24 mouse cellular contexts compared by ENCODE assay signal in the genomic region with DNA sequence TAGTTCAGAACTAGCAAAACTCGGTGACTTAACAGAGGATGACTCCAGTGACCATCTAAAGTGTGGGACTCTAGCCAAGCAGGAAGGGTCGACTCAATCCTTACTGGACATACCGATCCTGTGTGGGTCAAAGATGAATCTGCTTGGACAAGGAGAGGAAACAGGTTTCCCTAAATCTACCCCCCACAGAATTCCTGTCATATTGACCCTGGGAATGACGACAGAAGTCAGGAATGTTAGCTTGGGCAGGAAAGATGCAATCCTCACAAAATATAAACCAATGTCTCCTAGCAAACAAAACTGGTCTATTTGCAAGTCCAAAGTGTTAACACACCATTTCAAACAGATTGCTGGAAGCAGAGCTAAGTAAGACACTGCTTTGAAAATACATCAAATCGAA.
DNase-seq lines count a peak whose midpoint lies in the region; ATAC-seq and TF ChIP-seq lines count a peak whose summit lies in the region.
"Had no signal": no experiment of that assay in that cellular context is flagged by ENCODE, and none has a peak within 500 bp of the region (broad histone marks: within the 10 kb centered on the region; RNA-seq: fewer than 3 reads in every experiment).

No protein-coding gene starts in this region.

- H3K27ac ChIP-seq in forebrain, embryonic 15.5 days (replicated peaks) = 0 out of 2 replicates have a peak overlapping the region, but pooled peaks have one; percentile 18
- H3K27ac ChIP-seq in forebrain, postnatal 0 days (ENCODE audit: low read depth, low read length) = no peak overlapping the region
- H3K27ac ChIP-seq in liver, embryonic 13.5 days = no peak overlapping the region
- H3K27ac ChIP-seq in liver, embryonic 16.5 days (ENCODE audit: low read length) = peak overlapping the region; percentile 55
- H3K27ac ChIP-seq in midbrain, embryonic 15.5 days = no peak overlapping the region
- H3K27ac ChIP-seq in intestine, postnatal 0 days (ENCODE audit: low read depth, low read length) = no peak overlapping the region
- H3K27ac ChIP-seq: embryonic facial prominence, embryonic 10.5 days; heart, adult 2 months; intestine, embryonic 15.5 days; limb, embryonic 12.5 days; stomach, postnatal 0 days had no signal

- no peak overlapping the region for H3K4me3 ChIP-seq in forebrain, embryonic 15.5 days
- H3K4me3 ChIP-seq in forebrain, postnatal 0 days (ENCODE audit: low read depth, low read length) = no peak overlapping the region
- H3K4me3 ChIP-seq in liver, embryonic 13.5 days (replicated peaks) = no peak overlapping the region
- H3K4me3 ChIP-seq in liver, embryonic 16.5 days (ENCODE audit: low read depth, low read length) = no peak overlapping the region
- no peak overlapping the region for H3K4me3 ChIP-seq in midbrain, embryonic 15.5 days
- no peak overlapping the region for H3K4me3 ChIP-seq in intestine, postnatal 0 days (ENCODE audit: low read depth, low read length)
- H3K4me3 ChIP-seq: heart, adult 2 months had no signal

- no peak for TF ChIP-seq CTCF in forebrain, postnatal 0 days (IDR thresholded peaks at IDR 0.05; ENCODE audit: low read depth)
- no peak for TF ChIP-seq CTCF in intestine, postnatal 0 days (IDR thresholded peaks at IDR 0.05; ENCODE audit: low read depth)

- no peak overlapping the region for H3K9ac ChIP-seq in forebrain, embryonic 15.5 days (replicated peaks)
- no peak overlapping the region for H3K9ac ChIP-seq in forebrain, postnatal 0 days
- H3K9ac ChIP-seq in liver, embryonic 13.5 days = no peak overlapping the region
- no peak overlapping the region for H3K9ac ChIP-seq in liver, embryonic 16.5 days (ENCODE audit: low read depth, low read length)
- no peak overlapping the region for H3K9ac ChIP-seq in midbrain, embryonic 15.5 days
- H3K9ac ChIP-seq in intestine, postnatal 0 days (ENCODE audit: low read depth, low read length) = no peak overlapping the region
- H3K9ac ChIP-seq: intestine, embryonic 15.5 days; limb, embryonic 12.5 days; lung, embryonic 14.5 days had no signal

- no peaks in the 10 kb centered on the region for H3K36me3 ChIP-seq in forebrain, embryonic 15.5 days
- no peaks in the 10 kb centered on the region for H3K36me3 ChIP-seq in forebrain, postnatal 0 days (ENCODE audit: insufficient read depth)
- H3K36me3 ChIP-seq in liver, embryonic 13.5 days = no peaks in the 10 kb centered on the region
- H3K36me3 ChIP-seq in liver, embryonic 16.5 days (ENCODE audit: control insufficient read depth, insufficient read depth) = no peaks in the 10 kb centered on the region
- no peaks in the 10 kb centered on the region for H3K36me3 ChIP-seq in midbrain, embryonic 15.5 days (replicated peaks)
- no peaks in the 10 kb centered on the region for H3K36me3 ChIP-seq in intestine, postnatal 0 days (ENCODE audit: control insufficient read depth, insufficient read depth)
- H3K36me3 ChIP-seq: embryonic facial prominence, embryonic 10.5 days; intestine, embryonic 15.5 days; limb, embryonic 12.5 days; neural tube, embryonic 15.5 days had no signal

- H3K4me2 ChIP-seq in forebrain, embryonic 15.5 days (replicated peaks) = no peak overlapping the region
- no peak overlapping the region for H3K4me2 ChIP-seq in forebrain, postnatal 0 days (ENCODE audit: low read depth)
- H3K4me2 ChIP-seq in liver, embryonic 13.5 days = no peak overlapping the region
- H3K4me2 ChIP-seq in liver, embryonic 16.5 days (ENCODE audit: low read depth, low read length) = no peak overlapping the region
- peak overlapping the region; percentile 13; the same call in 1 of the 2 replicates for H3K4me2 ChIP-seq in midbrain, embryonic 15.5 days
- no peak overlapping the region for H3K4me2 ChIP-seq in intestine, postnatal 0 days (replicated peaks; ENCODE audit: low read depth)

- H3K4me1 ChIP-seq in forebrain, embryonic 15.5 days = peaks cover 27% of the 10 kb centered on the region
- no peaks in the 10 kb centered on the region for H3K4me1 ChIP-seq in forebrain, postnatal 0 days (ENCODE audit: insufficient read depth)
- no peaks in the 10 kb centered on the region for H3K4me1 ChIP-seq in liver, embryonic 13.5 days (replicated peaks)
- H3K4me1 ChIP-seq in liver, embryonic 16.5 days (ENCODE audit: control insufficient read depth, low read depth, low read length) = no peaks in the 10 kb centered on the region; the same call in 1 of the 2 replicates
- peaks cover 37% of the 10 kb centered on the region for H3K4me1 ChIP-seq in midbrain, embryonic 15.5 days
- no peaks in the 10 kb centered on the region; the same call in 1 of the 2 replicates for H3K4me1 ChIP-seq in intestine, postnatal 0 days (replicated peaks; ENCODE audit: control insufficient read depth, insufficient read depth, low read length)
- H3K4me1 ChIP-seq: intestine, embryonic 15.5 days had no signal

- no peak for ATAC-seq in forebrain, embryonic 15.5 days (replicated peaks)
- ATAC-seq in forebrain, postnatal 0 days = no peak
- ATAC-seq in liver, embryonic 13.5 days (ENCODE audit: low read depth) = 0 out of 2 replicates have a peak, but pooled peaks have one; percentile 45
- ATAC-seq in liver, embryonic 16.5 days (ENCODE audit: low read depth) = peak; percentile 68
- no peak for ATAC-seq in midbrain, embryonic 15.5 days (replicated peaks)
- no peak for ATAC-seq in intestine, postnatal 0 days
- ATAC-seq: CD4-positive, CD25-positive, alpha-beta regulatory T cell, adult 4 months; forebrain, embryonic 16.5 days; intestine, embryonic 15.5 days; Patski had no signal

- WGBS in forebrain, embryonic 15.5 days = 55% methylated on average over 5 of the region's 5 CpGs
- WGBS in forebrain, postnatal 0 days = 55% methylated on average over 5 of the region's 5 CpGs
- 27% methylated on average over 5 of the region's 5 CpGs for WGBS in liver, embryonic 13.5 days (ENCODE audit: insufficient replicate concordance)
- WGBS in liver, embryonic 16.5 days (ENCODE audit: insufficient replicate concordance) = 30% methylated on average over 5 of the region's 5 CpGs
- WGBS in midbrain, embryonic 15.5 days = 27% methylated on average over 5 of the region's 5 CpGs
- 53% methylated on average over 5 of the region's 5 CpGs for WGBS in intestine, postnatal 0 days

- no peak for DNase-seq in forebrain, postnatal 0 days
- DNase-seq in liver, embryonic 13.5 days = no peak
- DNase-seq in liver = no peak
- DNase-seq in thymus, adult 18-20 months = no peak
- DNase-seq: adrenal gland, postnatal 36 days; cerebellum, adult 9-11 months; gastrocnemius, postnatal 25 days; heart, adult 2 months; kidney, adult 9 months; kidney, postnatal 4 days; lung, embryonic 14.5 days; lung, postnatal 4 days had no signal

- no peaks in the 10 kb centered on the region for H3K9me3 ChIP-seq in forebrain, embryonic 15.5 days
- no peaks in the 10 kb centered on the region for H3K9me3 ChIP-seq in forebrain, postnatal 0 days (ENCODE audit: low read length)
- no peaks in the 10 kb centered on the region for H3K9me3 ChIP-seq in liver, embryonic 13.5 days (replicated peaks)
- H3K9me3 ChIP-seq in liver, embryonic 16.5 days (replicated peaks; ENCODE audit: control insufficient read depth, low read length) = no peaks in the 10 kb centered on the region
- H3K9me3 ChIP-seq in midbrain, embryonic 15.5 days = no peaks in the 10 kb centered on the region
- H3K9me3 ChIP-seq in intestine, postnatal 0 days (ENCODE audit: control insufficient read depth) = no peaks in the 10 kb centered on the region
- H3K9me3 ChIP-seq: embryonic facial prominence, embryonic 10.5 days; intestine, embryonic 15.5 days; limb, embryonic 12.5 days; neural tube, embryonic 15.5 days had no signal

- no peaks in the 10 kb centered on the region for H3K27me3 ChIP-seq in forebrain, embryonic 15.5 days
- no peaks in the 10 kb centered on the region for H3K27me3 ChIP-seq in forebrain, postnatal 0 days (ENCODE audit: insufficient read depth, low read length)
- H3K27me3 ChIP-seq in liver, embryonic 13.5 days = no peaks in the 10 kb centered on the region
- H3K27me3 ChIP-seq in liver, embryonic 16.5 days (ENCODE audit: control insufficient read depth, insufficient read depth, low read depth, low read length) = no peaks in the 10 kb centered on the region
- no peaks in the 10 kb centered on the region for H3K27me3 ChIP-seq in midbrain, embryonic 15.5 days (replicated peaks)
- no peaks in the 10 kb centered on the region for H3K27me3 ChIP-seq in intestine, postnatal 0 days (replicated peaks; ENCODE audit: control insufficient read depth, insufficient read depth, low read length)
- H3K27me3 ChIP-seq: intestine, embryonic 15.5 days; limb, embryonic 12.5 days; neural tube, embryonic 15.5 days; Patski had no signal

Comparison
In these comparisons a context has a peak if more than half of its experiments do, and no peak if none do; other contexts are left out.
1. H3K27ac ChIP-seq: peak in forebrain, embryonic 15.5 days (single experiment) and liver, embryonic 16.5 days (single experiment); none in forebrain, postnatal 0 days (single experiment), liver, embryonic 13.5 days (single experiment), midbrain, embryonic 15.5 days (single experiment) and intestine, postnatal 0 days (single experiment).
2. ATAC-seq: peak in liver, embryonic 13.5 days (single experiment) and liver, embryonic 16.5 days (single experiment); none in forebrain, embryonic 15.5 days (single experiment), forebrain, postnatal 0 days (single experiment), midbrain, embryonic 15.5 days (single experiment) and intestine, postnatal 0 days (single experiment).